Mouse (Mus musculus) megakaryocyte, embryonic 14.5 days (primary cell): ENCODE measurements at regions not wholly inside any gene's neighbourhood (a gene's known extent, or its start where the extent isn't known, plus 50 kb on each side); places are given as distances from the start of the nearest gene placed in this dataset.
A peak's percentile ranks its signal among the peaks of the same experiment; 100 is the strongest.

ENCODE experiments used
- H3K27me3 ChIP-seq: replicated peaks from 2 replicates; pipeline ENCODE3; 2012; ENCODE audit warnings: inconsistent platforms
- H3K36me3 ChIP-seq: replicated peaks from 2 replicates; pipeline ENCODE3; 2012; ENCODE audit warnings: low read length, inconsistent platforms, mixed read lengths
- H3K4me1 ChIP-seq: 2 replicates; pipeline ENCODE4 v1.6.1; 2012; ENCODE audit warnings: inconsistent platforms
- H3K4me3 ChIP-seq: replicated peaks from 2 replicates; pipeline ENCODE3; 2012; ENCODE audit warnings: moderate library complexity, mild to moderate bottlenecking, inconsistent platforms
- H3K9me3 ChIP-seq: 2 replicates; pipeline ENCODE4 v1.6.1; 2012; ENCODE audit warnings: inconsistent platforms
- FLI1 ChIP-seq: IDR thresholded peaks from 2 replicates; pipeline ENCODE4 v1.6.1; 2012; ENCODE audit warnings: low read length, inconsistent platforms, mixed read lengths
- GATA1 ChIP-seq: IDR thresholded peaks from 3 replicates; pipeline ENCODE4 v1.6.1; 2012; ENCODE audit warnings: mixed read lengths, low read length, inconsistent platforms, borderline replicate concordance

DNA sequence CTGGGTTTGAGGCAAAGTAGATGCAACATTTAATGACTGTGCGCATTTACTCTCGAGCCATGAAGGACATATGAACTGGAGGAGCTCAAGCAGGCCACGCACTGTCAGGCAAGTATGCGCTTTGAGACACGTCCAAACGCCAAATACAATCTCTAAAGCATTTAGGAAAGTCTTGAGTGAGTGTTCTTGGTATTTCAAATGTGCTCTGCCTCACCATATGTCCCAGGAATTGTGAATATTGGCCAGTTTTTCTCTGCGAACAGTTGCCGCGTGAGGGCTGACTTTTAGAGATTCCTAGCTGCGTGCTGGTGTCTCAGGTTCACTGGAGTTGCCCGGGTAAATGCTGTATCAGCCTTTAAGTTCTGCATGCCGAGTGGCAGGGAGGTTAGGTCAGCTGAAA is 498.4 kb downstream of the Etnk1 start:
- Histone ChIP-seq H3K36me3 (no peaks in the 10 kb centered on the region), H3K4me3 (no peak overlapping the region), H3K4me1 (no peaks in the 10 kb centered on the region), H3K9me3 (peaks cover 20% of the 10 kb centered on the region), H3K27me3 (no peaks in the 10 kb centered on the region)
- TF ChIP-seq GATA1 (no peak), FLI1 (no peak)

DNA sequence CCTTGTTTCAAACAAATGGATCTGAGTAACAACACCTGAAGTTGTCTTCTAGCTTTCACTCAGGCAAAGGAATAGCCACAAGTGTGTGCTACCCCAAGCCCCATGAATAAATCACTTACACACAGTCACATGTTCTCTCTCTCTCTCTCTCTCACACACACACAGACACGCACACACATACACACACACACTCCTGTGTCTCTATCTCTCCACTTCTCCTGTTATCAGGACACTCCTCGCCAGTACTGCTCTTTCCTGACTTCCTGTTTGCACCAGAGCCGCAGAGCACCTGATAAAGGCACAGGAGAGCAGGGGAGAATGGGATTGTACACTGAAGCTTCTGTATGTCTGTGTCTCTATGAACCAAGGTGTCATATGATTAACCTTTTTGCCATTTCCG is 501.5 kb downstream of the Etnk1 start:
- no peaks in the 10 kb centered on the region for H3K27me3 ChIP-seq
- H3K4me3 ChIP-seq, result no peak overlapping the region
- TF ChIP-seq FLI1 (no peak), GATA1 (no peak)
- H3K36me3 ChIP-seq, result no peaks in the 10 kb centered on the region
- H3K9me3 ChIP-seq, result peaks cover 20% of the 10 kb centered on the region
- no peaks in the 10 kb centered on the region for H3K4me1 ChIP-seq

DNA sequence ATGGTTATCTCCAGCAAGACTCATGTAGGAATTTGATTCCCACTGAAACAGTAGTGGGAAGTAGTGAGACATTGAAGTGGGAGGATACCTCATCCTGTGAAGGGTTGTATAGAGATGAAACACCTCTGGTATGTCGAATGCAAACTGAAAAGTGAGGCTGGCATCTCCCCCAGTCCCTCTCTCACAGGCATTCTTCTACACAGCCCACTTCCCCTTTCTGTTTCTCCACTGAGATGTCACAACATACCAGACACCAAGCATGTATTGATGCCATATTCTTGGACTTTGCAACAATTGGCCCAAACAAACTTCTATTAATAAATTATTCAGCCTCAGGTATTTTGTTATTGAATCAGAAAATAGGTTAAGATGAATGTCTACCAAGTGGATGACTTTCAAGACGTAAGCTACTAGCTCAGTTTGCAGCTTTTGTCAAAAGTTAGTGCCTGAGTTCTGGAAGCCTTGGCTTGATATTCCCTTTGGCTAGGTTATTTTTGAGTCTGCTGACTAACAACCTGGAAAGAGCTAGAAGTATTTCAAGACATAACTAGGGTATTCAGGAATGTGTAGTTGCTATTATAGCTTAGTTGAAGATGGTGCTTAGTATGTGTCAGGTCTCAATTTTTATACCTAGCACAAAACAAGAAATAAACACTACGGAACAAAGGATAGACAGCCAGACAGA is 502.6 kb downstream of the Etnk1 start:
- Histone ChIP-seq H3K4me1 (no peaks in the 10 kb centered on the region), H3K36me3 (no peaks in the 10 kb centered on the region), H3K9me3 (peaks cover 20% of the 10 kb centered on the region), H3K4me3 (no peak overlapping the region), H3K27me3 (no peaks in the 10 kb centered on the region)
- TF ChIP-seq GATA1 (no peak), FLI1 (no peak)

DNA sequence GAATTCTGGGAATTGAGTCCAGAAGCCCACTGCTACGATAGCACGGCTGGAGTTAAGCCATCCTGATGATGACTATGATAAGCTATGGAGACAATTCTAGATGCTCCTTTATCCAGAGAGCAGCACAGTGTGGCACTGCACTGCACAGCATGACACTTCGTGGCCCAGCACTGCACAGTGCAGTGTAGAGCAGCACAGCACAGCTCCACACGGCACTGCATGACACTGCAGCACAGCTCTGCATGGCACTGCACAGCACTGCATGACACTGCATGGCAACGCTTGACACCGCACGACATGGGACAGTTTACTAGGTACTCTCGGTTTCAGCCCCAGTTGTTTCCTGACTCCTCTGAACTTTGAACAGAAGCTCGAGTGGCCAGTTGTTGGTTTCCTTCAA is 523.1 kb downstream of the Etnk1 start:
- H3K36me3 ChIP-seq, result no peaks in the 10 kb centered on the region
- no peak for TF ChIP-seq GATA1
- TF ChIP-seq FLI1, result no peak
- peak overlapping the region; percentile 76 for H3K4me3 ChIP-seq
- H3K27me3 ChIP-seq, result peaks cover 4% of the 10 kb centered on the region
- H3K9me3 ChIP-seq, result peaks cover 9% of the 10 kb centered on the region
- H3K4me1 ChIP-seq, result no peaks in the 10 kb centered on the region; the same call in 1 of the 2 replicates

- H3K36me3 ChIP-seq, result no peaks in the 10 kb centered on the region
- H3K27me3 ChIP-seq, result peaks cover 4% of the 10 kb centered on the region
- no peak overlapping the region for H3K4me3 ChIP-seq
- no peak for TF ChIP-seq GATA1
- TF ChIP-seq FLI1, result no peak
- H3K9me3 ChIP-seq, result peaks cover 9% of the 10 kb centered on the region
- H3K4me1 ChIP-seq, result no peaks in the 10 kb centered on the region; the same call in 1 of the 2 replicates
These were observed 523.8 kb downstream of the Etnk1 start for GRCm38 (mm10) chr6:143690866-143691265.

DNA sequence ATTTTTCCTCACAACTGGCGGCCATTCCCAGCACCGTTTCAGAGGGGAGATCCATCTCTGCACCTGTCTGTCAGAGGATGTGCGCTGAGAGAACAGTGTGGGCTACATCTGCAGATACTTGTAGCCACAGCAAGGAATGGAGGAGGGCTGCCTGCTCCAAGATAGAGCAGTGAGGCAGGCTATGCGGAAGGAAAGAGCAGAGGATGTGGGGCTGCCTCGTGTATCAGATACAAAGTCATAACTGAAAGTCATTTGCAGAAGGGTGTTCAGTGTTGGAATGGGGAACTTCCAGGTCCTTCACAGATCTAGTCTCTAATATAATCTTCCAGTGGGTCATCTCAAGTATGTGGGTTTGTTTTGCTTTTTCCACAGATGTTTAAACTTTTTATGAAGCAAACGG is 531.0 kb downstream of the Etnk1 start:
- Histone ChIP-seq H3K4me3 (peak overlapping the region; percentile 71), H3K36me3 (no peaks in the 10 kb centered on the region)
- TF ChIP-seq GATA1 (no peak), FLI1 (no peak)

GRCm38 (mm10) chr6:143703984-143704383 is 537.0 kb downstream of the Etnk1 start:
- Histone ChIP-seq H3K27me3 (no peaks in the 10 kb centered on the region), H3K4me1 (no peaks in the 10 kb centered on the region), H3K36me3 (no peaks in the 10 kb centered on the region), H3K4me3 (no peak overlapping the region), H3K9me3 (no peaks in the 10 kb centered on the region)
- no peak for TF ChIP-seq FLI1
- no peak for TF ChIP-seq GATA1

More for the DNA sequence above, 531.0 kb downstream of the Etnk1 start:
- Histone ChIP-seq H3K4me1 (no peaks in the 10 kb centered on the region), H3K9me3 (no peaks in the 10 kb centered on the region), H3K27me3 (peaks cover 2% of the 10 kb centered on the region)

GRCm38 (mm10) chr6:143706451-143706850 is 539.4 kb downstream of the Etnk1 start:
- Histone ChIP-seq H3K36me3 (no peaks in the 10 kb centered on the region), H3K27me3 (no peaks in the 10 kb centered on the region), H3K4me1 (no peaks in the 10 kb centered on the region), H3K9me3 (no peaks in the 10 kb centered on the region), H3K4me3 (no peak overlapping the region)
- TF ChIP-seq FLI1 (no peak), GATA1 (no peak)

DNA sequence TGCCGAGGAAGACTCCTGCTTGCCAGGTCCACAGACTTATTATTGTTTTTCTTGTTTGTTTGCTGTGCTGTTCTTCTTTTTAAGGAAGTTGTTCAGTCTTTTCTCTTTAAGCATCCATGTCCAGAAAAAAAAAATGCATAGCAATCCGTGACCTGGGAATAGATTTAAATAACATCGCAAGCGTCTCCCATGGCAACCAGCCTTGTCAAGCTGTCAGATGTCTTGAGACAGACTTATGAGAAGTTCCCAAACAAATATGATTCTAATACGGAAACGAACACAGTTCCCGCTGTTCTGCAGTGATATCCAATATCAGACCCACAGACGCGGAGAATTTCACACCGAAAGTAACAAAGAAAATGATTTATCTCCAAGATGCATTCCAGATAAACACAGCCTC is 547.4 kb downstream of the Etnk1 start:
- H3K4me1 ChIP-seq, result no peaks in the 10 kb centered on the region
- no peaks in the 10 kb centered on the region for H3K27me3 ChIP-seq
- TF ChIP-seq FLI1 (no peak), GATA1 (no peak)
- H3K36me3 ChIP-seq, result no peaks in the 10 kb centered on the region
- H3K4me3 ChIP-seq, result no peak overlapping the region
- H3K9me3 ChIP-seq, result no peaks in the 10 kb centered on the region

DNA sequence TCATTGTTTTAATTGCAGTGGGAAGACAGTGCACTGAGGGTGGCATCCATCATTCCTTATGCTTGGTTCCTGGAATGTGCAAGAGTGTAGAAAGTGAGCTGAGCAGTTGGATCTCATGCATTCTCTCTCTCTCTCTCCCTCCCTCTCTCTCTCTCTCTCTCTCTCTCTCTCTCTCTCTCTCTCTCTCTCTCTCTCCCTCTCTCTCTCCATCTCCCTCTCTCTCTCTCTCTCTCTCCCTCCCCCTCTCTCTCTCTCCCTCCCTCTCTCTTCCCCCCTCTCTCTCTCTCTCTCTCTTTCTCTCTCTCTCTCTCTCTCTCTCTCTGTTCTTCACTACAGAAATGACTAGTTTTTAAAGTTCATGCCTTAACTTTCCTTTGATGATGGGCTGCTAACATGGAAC is 583.1 kb downstream of the Etnk1 start:
- TF ChIP-seq GATA1 (no peak), FLI1 (no peak)
- Histone ChIP-seq H3K9me3 (no peaks in the 10 kb centered on the region), H3K36me3 (no peaks in the 10 kb centered on the region), H3K4me1 (peaks cover 12% of the 10 kb centered on the region), H3K4me3 (no peak overlapping the region), H3K27me3 (no peaks in the 10 kb centered on the region)

DNA sequence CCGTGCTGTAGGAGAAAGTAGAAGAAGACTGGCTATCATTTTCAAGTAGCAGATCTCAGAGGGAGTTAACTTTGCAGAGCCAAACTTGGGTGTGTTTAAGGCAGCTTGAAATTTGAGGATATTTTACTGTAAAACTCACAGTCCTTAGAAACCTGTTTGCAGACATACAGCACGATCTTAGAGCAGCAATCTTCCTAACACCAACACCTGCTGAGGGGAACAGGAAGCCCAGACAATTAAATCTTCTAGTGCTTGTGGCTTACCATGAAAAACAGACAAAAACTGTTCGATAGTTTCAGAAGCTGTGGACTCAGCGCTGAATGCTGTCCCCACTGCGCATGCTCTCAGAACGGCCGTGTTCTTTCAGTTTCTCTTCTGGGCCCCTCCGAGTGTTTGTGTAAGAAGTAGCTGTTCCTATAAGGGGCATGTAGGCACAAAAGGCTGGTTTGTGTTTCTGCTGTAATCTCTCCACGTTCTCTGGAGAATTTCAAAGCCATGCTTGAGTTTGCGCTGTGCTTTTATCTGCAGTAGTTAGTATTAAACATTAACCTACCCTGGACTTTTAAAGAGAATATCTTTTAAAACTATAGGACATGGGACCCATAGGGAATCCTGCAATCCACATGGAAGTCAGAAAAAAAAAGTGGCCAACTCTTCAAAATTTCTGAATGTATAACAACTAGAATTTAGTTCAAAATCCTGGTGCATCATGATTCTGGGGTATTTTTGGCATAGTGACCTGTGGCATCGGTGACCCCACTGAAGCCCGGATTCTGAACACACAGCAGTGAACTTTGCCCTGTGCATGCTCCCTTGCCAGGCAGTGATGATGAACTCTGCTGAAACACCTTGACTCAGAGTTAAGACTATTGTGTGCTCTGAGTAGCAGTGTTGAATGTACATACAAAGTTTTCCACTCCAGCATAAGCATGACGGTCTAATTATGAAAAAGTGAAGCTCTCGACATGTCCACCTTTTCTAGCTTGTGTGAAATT is 584.4 kb downstream of the Etnk1 start:
- H3K36me3 ChIP-seq, result no peaks in the 10 kb centered on the region
- peak overlapping the region; percentile 87 for H3K4me3 ChIP-seq
- no peaks in the 10 kb centered on the region for H3K9me3 ChIP-seq
- H3K27me3 ChIP-seq, result no peaks in the 10 kb centered on the region
- TF ChIP-seq GATA1, result no peak
- peaks cover 12% of the 10 kb centered on the region for H3K4me1 ChIP-seq
